9 mouse cellular contexts compared by ENCODE assay signal in the genomic region with DNA sequence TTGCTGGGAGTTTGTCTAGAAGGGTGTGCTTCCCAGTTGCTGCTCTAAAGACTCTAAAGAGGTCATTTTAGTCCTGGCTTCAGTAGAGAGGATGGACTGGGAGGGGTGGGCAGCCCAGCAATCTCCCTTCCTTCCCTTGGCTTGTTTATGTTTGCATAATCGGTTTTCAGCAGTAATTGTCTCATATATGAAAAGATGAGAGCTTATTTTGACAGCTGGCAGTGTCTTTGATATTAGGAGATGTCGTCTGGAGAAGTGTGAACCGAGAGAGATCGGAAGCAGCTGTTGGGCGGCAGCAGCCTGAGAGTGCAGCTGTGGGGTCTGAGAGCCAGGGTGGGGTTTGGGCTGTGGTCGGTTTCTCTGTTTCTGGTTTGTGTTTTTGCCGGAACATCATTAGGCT.
DNase-seq lines count a peak whose midpoint lies in the region; ATAC-seq and TF ChIP-seq lines count a peak whose summit lies in the region.
"Had no signal": no experiment of that assay in that cellular context is flagged by ENCODE, and none has a peak within 500 bp of the region (broad histone marks: within the 10 kb centered on the region; RNA-seq: fewer than 3 reads in every experiment).

No protein-coding gene starts in this region.

- H3K9me3 ChIP-seq in lung, embryonic 15.5 days, result no peaks in the 10 kb centered on the region
- no peaks in the 10 kb centered on the region for H3K9me3 ChIP-seq in limb, embryonic 10.5 days (replicated peaks)
- H3K9me3 ChIP-seq in stomach, embryonic 16.5 days (replicated peaks; ENCODE audit: control insufficient read depth, low read length), result no peaks in the 10 kb centered on the region

- WGBS in lung, embryonic 15.5 days, result 24% methylated on average over 7 of the region's 7 CpGs
- 24% methylated on average over 7 of the region's 7 CpGs for WGBS in lung, adult 2 months
- WGBS in limb, embryonic 10.5 days, result 40% methylated on average over 7 of the region's 7 CpGs
- WGBS in stomach, embryonic 16.5 days, result 22% methylated on average over 7 of the region's 7 CpGs

- no peak for TF ChIP-seq CTCF in lung, adult 2 months (IDR thresholded peaks at IDR 0.05; ENCODE audit: insufficient read depth, low read length)
- no peak for TF ChIP-seq CTCF in left cerebral cortex, adult 2 months (IDR thresholded peaks at IDR 0.05)

- no peak overlapping the region for H3K9ac ChIP-seq in lung, embryonic 15.5 days
- no peak overlapping the region for H3K9ac ChIP-seq in stomach, embryonic 16.5 days (ENCODE audit: low read length)

- intact Hi-C loops in gastrocnemius, postnatal 14 days (cut with DNase I; ENCODE audit: low total_unique reads), result no loop called here
- intact Hi-C loops in gastrocnemius, postnatal 36 days (cut with DNase I), result loop anchor here (10.0 kb wide), 1 partner anchor 749 kb away; no protein-coding TSS in a partner anchor
- intact Hi-C loops in left cerebral cortex, adult 2 months (cut with DNase I), result loop anchor here (10.0 kb wide), 1 partner anchor 649 kb away; the partner anchor contains the start of gene Bcl2

- H3K4me3 ChIP-seq in lung, embryonic 15.5 days, result no peak overlapping the region
- no peak overlapping the region for H3K4me3 ChIP-seq in lung, adult 2 months (replicated peaks; ENCODE audit: extremely low read depth, low read depth, low read length)
- H3K4me3 ChIP-seq in limb, embryonic 10.5 days, result no peak overlapping the region
- H3K4me3 ChIP-seq in stomach, embryonic 16.5 days (replicated peaks; ENCODE audit: low read length), result no peak overlapping the region
- no peak overlapping the region for H3K4me3 ChIP-seq in left cerebral cortex, adult 2 months

- H3K36me3 ChIP-seq in lung, embryonic 15.5 days, result no peaks in the 10 kb centered on the region
- H3K36me3 ChIP-seq in limb, embryonic 10.5 days, result no peaks in the 10 kb centered on the region
- H3K36me3 ChIP-seq in stomach, embryonic 16.5 days (ENCODE audit: control insufficient read depth, insufficient read depth, low read length), result no peaks in the 10 kb centered on the region

- no peaks in the 10 kb centered on the region for H3K27me3 ChIP-seq in lung, embryonic 15.5 days
- H3K27me3 ChIP-seq in limb, embryonic 10.5 days (ENCODE audit: low read depth, poor library complexity, severe bottlenecking), result no peaks in the 10 kb centered on the region
- no peaks in the 10 kb centered on the region for H3K27me3 ChIP-seq in stomach, embryonic 16.5 days (ENCODE audit: control insufficient read depth, insufficient read depth, low read length)

- peak; percentile 47 for DNase-seq in gastrocnemius, postnatal 14 days
- DNase-seq in gastrocnemius, postnatal 36 days, result no peak
- DNase-seq in lung, adult 2 months, result no peak
- peak; percentile 28 for DNase-seq in limb, embryonic 10.5 days (ENCODE audit: low spot score)
- DNase-seq in left cerebral cortex, adult 2 months (ENCODE audit: extremely low spot score in 1 of 2, low spot score in 2 of 2), result no peak
- DNase-seq: cerebellum, adult 11 months had no signal

- no peak overlapping the region for H3K4me2 ChIP-seq in lung, embryonic 15.5 days
- H3K4me2 ChIP-seq in stomach, embryonic 16.5 days (ENCODE audit: low read depth, low read length), result no peak overlapping the region

- H3K27ac ChIP-seq in lung, embryonic 15.5 days, result peak overlapping the region; percentile 86
- no peak overlapping the region for H3K27ac ChIP-seq in limb, embryonic 10.5 days
- no peak overlapping the region for H3K27ac ChIP-seq in stomach, embryonic 16.5 days (ENCODE audit: low read length)
- H3K27ac ChIP-seq in left cerebral cortex, adult 2 months, result no peak overlapping the region

- no peak for TF ChIP-seq POLR2A in lung, adult 2 months (IDR thresholded peaks at IDR 0.05; ENCODE audit: borderline replicate concordance, extremely low read depth, low read depth, low read length)

- peak; percentile 92 for ATAC-seq in lung, embryonic 15.5 days (ENCODE audit: borderline replicate concordance, extremely low read depth, low FRiP score, low TSS enrichment)
- ATAC-seq in stomach, embryonic 16.5 days (ENCODE audit: insufficient read depth, low FRiP score), result peak; percentile 72; the same call in 1 of the 2 replicates
- no peak for ATAC-seq in CD4-positive, CD25-positive, alpha-beta regulatory T cell, adult 4 months

- H3K4me1 ChIP-seq in lung, embryonic 15.5 days, result peaks cover 35% of the 10 kb centered on the region
- peaks cover 13% of the 10 kb centered on the region for H3K4me1 ChIP-seq in lung, adult 2 months (ENCODE audit: control insufficient read depth, insufficient read depth, low read length)
- H3K4me1 ChIP-seq in limb, embryonic 10.5 days, result 0 out of 2 replicates have a peak, but pooled peaks cover 4% of the 10 kb centered on the region
- no peaks in the 10 kb centered on the region; the same call in 1 of the 2 replicates for H3K4me1 ChIP-seq in stomach, embryonic 16.5 days (ENCODE audit: control insufficient read depth, insufficient read depth, low read length)

Comparison
In these comparisons a context has a peak if more than half of its experiments do, and no peak if none do; other contexts are left out.
1. DNase-seq: peak in gastrocnemius, postnatal 14 days (single experiment) and limb, embryonic 10.5 days (single experiment); none in gastrocnemius, postnatal 36 days (0 of 2), lung, adult 2 months (single experiment) and left cerebral cortex, adult 2 months (0 of 2).